Mouse (Mus musculus) bone marrow macrophage, adult 2 months (primary cell): ENCODE data around the gene D230025D16Rik.

Experiments used
- CTCF ChIP-seq: IDR thresholded peaks from 2 replicates; pipeline ENCODE4 v1.5.1; 2012; ENCODE audit warnings: low read depth, mild to moderate bottlenecking, low read length, moderate library complexity
- POLR2A ChIP-seq: IDR thresholded peaks from 2 replicates; pipeline ENCODE4 v1.6.1; 2012; ENCODE audit warnings: mild to moderate bottlenecking, low read depth, low read length, borderline replicate concordance

DNA sequence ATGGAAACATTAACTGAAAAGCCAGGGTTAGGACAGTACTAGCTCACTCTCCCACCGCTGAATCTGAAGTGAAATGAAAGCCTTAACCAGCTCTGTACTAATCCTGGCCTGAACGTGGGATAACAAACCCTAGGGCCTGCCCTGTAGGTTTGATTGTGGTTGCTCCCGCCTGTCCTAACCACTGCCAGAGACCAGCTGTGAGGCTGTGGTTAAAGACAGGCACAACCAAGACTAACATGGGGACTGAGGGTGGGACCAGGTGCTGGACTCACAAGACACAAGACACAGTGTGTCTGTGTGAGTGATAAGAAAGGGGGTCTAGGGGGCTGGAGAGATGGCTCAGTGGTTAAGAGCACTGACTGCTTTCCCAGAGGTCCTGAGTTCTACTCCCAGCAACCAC, 55.6 kb downstream of the D230025D16Rik start:
- no peak for TF ChIP-seq CTCF
- TF ChIP-seq POLR2A: no peak
